Mouse (Mus musculus): ENCODE measurements around the gene Hcn4. TPM values are rescaled to one million over a fixed set of nuclear protein-coding genes. Genes with fewer than 3 reads are reported as not detected.

Gene Hcn4
- polyA plus RNA-seq (2016; fragmentation: Nextera tagmentation; extraction: Ambion mirVana), result 2.3 and 2.5 TPM in 2 replicates

DNA sequence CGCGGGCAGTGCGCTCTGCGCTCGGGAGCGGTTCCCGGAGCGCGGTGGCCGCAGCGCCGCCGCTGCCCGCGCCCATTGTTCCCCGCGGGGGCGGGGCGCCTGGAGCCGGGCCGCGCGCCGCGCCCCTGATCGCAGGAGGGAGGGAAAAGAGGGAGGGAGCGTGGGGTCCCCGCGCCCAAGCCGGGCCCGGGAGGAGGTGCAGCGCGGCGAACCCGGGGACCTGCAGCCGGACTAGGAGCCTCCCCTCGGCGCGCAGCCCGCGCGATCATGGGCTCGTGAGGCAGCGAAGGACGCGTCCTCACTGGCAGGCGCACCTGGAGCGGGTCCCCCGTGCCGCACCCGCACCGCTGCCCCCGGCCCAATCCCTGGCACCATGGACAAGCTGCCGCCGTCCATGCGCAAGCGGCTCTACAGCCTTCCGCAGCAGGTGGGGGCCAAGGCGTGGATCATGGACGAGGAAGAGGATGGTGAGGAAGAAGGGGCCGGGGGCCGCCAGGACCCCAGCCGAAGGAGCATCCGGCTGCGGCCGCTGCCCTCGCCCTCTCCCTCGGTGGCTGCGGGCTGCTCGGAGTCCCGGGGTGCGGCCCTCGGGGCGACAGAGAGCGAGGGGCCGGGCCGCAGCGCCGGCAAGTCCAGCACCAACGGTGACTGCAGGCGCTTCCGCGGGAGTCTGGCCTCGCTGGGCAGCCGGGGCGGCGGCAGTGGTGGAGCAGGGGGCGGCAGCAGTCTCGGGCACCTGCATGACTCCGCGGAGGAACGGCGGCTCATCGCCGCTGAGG lies at the start of gene Hcn4:
Gene Hcn4 (plus strand): TSS at position 274 of the 779 bp plus-strand sequence.
- peaks cover 35% of the 10 kb centered on the region for H3K27me3 ChIP-seq (replicated peaks)
- peak within 1 kb of the TSS; percentile 98 for H3K4me2 ChIP-seq
- peak; percentile 15; the same call in 1 of the 2 replicates for ATAC-seq (ENCODE audit: insufficient number of reproducible peaks, low FRiP score)
- WGBS, result 1% methylated on average over 94 of the region's 95 CpGs
- peak within 1 kb of the TSS; percentile 89 for H3K9ac ChIP-seq
- H3K36me3 ChIP-seq, result no peaks in the 10 kb centered on the region
- peaks cover 49% of the 10 kb centered on the region for H3K4me1 ChIP-seq (replicated peaks)
- H3K27ac ChIP-seq (ENCODE audit: poor library complexity, severe bottlenecking), result peak within 1 kb of the TSS; percentile 87
- peak within 1 kb of the TSS; percentile 90 for H3K4me3 ChIP-seq
- no peaks in the 10 kb centered on the region for H3K9me3 ChIP-seq (replicated peaks)

DNA sequence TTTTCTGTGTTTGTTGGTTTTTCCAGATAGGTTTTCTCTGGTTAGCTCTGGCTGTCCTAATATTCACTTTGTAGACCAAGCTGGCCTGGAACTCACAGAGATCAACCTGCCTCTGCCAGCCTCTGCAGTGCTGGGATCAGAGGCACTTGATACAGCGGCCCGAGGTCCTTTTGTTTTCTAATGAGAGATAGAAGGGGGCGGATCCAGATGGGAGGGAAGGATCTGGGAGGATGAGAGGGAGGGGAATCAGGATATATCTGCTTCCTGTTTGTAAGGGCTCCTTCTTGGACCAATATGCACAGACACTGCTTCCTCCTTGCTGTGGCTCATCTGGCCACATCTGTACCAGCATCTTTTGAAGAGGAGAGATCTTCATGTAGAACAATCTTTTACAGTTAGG lies 48.5 kb upstream of the Hcn4 start:
- H3K9me3 ChIP-seq (replicated peaks), result no peaks in the 10 kb centered on the region
- H3K36me3 ChIP-seq, result no peaks in the 10 kb centered on the region
- H3K4me2 ChIP-seq, result no peak overlapping the region
- H3K4me1 ChIP-seq (replicated peaks), result peaks cover 6% of the 10 kb centered on the region; the same call in 1 of the 2 replicates
- H3K27me3 ChIP-seq (replicated peaks), result no peaks in the 10 kb centered on the region
- H3K9ac ChIP-seq, result no peak overlapping the region
- no peak overlapping the region for H3K4me3 ChIP-seq
- no peak overlapping the region for H3K27ac ChIP-seq (ENCODE audit: poor library complexity, severe bottlenecking)
- ATAC-seq (ENCODE audit: insufficient number of reproducible peaks, low FRiP score), result no peak
- WGBS, result 48% methylated on average over 3 of the region's 3 CpGs

DNA sequence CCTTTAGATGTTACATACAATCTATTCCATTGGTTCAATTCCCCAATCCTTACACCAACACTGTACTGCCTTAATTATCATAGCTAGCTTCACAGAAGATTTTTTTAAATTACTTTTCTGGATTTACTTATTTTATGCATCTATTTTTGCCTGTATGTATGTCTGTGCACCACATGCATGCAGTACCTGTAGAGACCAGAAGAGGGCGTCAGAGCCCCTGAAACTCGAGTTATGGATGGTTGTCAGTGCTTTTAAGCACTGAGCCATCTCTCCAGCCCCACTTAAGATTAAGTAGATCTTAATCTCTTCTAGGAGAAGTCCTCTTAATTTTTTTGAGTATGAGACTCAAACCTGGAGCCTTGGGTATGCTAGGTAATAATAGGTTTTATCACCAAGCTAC lies 47.8 kb upstream of the Hcn4 start:
- Histone ChIP-seq H3K36me3 (no peaks in the 10 kb centered on the region), H3K4me1 (replicated peaks) (no peaks in the 10 kb centered on the region), H3K9ac (no peak overlapping the region), H3K4me2 (no peak overlapping the region), H3K4me3 (no peak overlapping the region), H3K27ac (ENCODE audit: poor library complexity, severe bottlenecking) (no peak overlapping the region), H3K9me3 (replicated peaks) (no peaks in the 10 kb centered on the region), H3K27me3 (replicated peaks) (no peaks in the 10 kb centered on the region)
- ATAC-seq (ENCODE audit: insufficient number of reproducible peaks, low FRiP score), result no peak
- WGBS, result 21% methylated on average over 2 of the region's 2 CpGs

DNA sequence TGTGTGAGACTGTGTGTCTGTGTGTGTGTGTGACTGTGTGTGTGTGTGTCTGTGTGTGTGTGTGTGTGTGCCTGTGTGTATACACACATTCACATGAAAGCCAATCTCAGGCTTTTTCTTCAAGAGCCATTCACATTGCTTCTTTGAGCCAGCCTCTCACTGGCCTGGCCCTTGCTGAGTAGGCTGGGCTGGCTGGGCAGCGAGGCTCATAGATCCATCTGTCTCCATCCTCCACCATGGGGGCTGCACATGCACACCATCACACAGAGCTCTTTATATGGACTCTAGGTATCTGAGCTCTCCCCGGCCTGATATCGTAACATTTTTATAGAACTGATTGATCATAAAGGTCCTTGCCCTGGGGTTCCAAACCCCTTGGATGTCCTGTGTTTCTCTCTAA lies 33.7 kb upstream of the Hcn4 start:
- Histone ChIP-seq H3K4me1 (replicated peaks) (no peaks in the 10 kb centered on the region), H3K9ac (no peak overlapping the region), H3K4me3 (no peak overlapping the region), H3K27ac (ENCODE audit: poor library complexity, severe bottlenecking) (no peak overlapping the region), H3K27me3 (replicated peaks) (no peaks in the 10 kb centered on the region), H3K9me3 (replicated peaks) (0 out of 2 replicates have a peak, but pooled peaks cover 2% of the 10 kb centered on the region), H3K36me3 (no peaks in the 10 kb centered on the region), H3K4me2 (no peak overlapping the region)
- ATAC-seq (ENCODE audit: insufficient number of reproducible peaks, low FRiP score), result no peak
- WGBS, result 89% methylated on average over 3 of the region's 3 CpGs

DNA sequence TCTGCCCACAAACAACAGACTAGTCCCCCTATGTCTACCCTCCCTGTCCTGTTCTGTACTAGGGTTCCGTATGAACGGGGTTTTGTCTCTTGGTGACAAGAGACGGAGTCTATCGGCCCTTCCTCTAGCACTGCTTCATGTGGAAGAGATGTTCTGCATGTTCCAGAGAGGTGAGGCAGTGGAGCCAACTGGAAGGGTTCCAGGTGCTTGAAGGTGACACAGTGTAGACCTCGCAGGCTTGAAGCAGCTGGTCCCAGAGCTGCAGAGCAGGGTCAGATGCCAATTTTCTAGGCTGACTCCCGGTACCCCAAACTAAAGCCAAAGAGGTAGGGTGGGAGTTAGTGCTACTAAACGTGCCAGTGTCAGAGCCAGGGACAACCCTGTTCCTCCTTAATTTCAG lies 25.1 kb upstream of the Hcn4 start:
- ATAC-seq (ENCODE audit: insufficient number of reproducible peaks, low FRiP score), result no peak
- peaks cover 29% of the 10 kb centered on the region for H3K4me1 ChIP-seq (replicated peaks)

DNA sequence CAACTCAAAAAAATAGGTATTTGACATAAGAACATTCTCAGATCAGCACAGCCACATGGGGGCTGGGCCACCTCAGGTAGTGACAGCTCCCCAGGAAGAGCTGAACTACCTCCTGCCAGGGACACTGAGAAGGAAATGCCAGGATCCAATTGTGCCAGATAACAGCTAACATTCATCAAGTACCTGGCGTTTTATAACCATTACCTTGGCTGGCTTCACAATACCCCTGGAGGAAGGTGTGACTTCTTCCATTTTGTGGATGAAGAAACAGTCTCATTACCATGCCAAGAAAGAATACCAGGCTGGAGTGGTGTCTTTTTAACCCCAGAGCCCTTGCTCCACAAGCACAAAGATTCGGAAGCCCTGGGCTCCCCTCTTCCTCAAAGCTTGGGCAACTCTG lies 21.8 kb upstream of the Hcn4 start:
- no peak overlapping the region for H3K27ac ChIP-seq (ENCODE audit: poor library complexity, severe bottlenecking)
- no peak overlapping the region for H3K9ac ChIP-seq
- 54% methylated on average over 2 of the region's 2 CpGs for WGBS
- no peak overlapping the region for H3K4me3 ChIP-seq
- ATAC-seq (ENCODE audit: insufficient number of reproducible peaks, low FRiP score), result no peak
- no peaks in the 10 kb centered on the region for H3K9me3 ChIP-seq (replicated peaks)
- no peaks in the 10 kb centered on the region for H3K36me3 ChIP-seq
- peaks cover 4% of the 10 kb centered on the region; the same call in 1 of the 2 replicates for H3K27me3 ChIP-seq (replicated peaks)
- no peak overlapping the region for H3K4me2 ChIP-seq
- peaks cover 54% of the 10 kb centered on the region for H3K4me1 ChIP-seq (replicated peaks)

More for the DNA sequence above, 25.1 kb upstream of the Hcn4 start:
- Histone ChIP-seq H3K9ac (no peak overlapping the region), H3K4me3 (no peak overlapping the region), H3K36me3 (no peaks in the 10 kb centered on the region), H3K9me3 (replicated peaks) (no peaks in the 10 kb centered on the region), H3K27ac (ENCODE audit: poor library complexity, severe bottlenecking) (no peak overlapping the region), H3K27me3 (replicated peaks) (peaks cover 4% of the 10 kb centered on the region; the same call in 1 of the 2 replicates), H3K4me2 (no peak overlapping the region)
- 73% methylated on average over 7 of the region's 7 CpGs for WGBS

DNA sequence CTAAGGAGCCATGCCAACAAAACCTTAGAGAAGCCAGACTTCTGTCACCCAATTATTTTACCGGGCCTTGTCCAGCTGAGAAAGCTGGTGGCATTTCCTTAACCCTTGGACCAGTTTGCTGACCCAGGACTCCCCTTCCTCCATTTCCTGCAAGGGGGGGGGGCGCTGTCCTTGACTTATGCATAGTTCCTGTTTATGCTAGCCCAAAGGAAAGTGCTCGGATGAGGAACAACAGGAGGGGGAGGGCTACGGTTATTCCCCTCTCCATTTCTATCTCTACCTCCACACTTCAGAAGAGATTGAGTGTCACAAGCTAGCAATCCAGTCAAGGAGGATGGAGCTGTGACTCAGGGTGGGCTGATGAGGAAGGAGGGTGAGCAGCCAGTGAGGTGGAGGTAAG lies 20.9 kb upstream of the Hcn4 start:
- H3K27ac ChIP-seq (ENCODE audit: poor library complexity, severe bottlenecking), result 0 out of 2 replicates have a peak overlapping the region, but pooled peaks have one; percentile 2
- H3K9ac ChIP-seq, result no peak overlapping the region
- H3K9me3 ChIP-seq (replicated peaks), result no peaks in the 10 kb centered on the region
- no peaks in the 10 kb centered on the region for H3K36me3 ChIP-seq
- 15% methylated on average over 4 of the region's 4 CpGs for WGBS
- H3K4me2 ChIP-seq, result no peak overlapping the region
- H3K4me3 ChIP-seq, result no peak overlapping the region
- peaks cover 4% of the 10 kb centered on the region; the same call in 1 of the 2 replicates for H3K27me3 ChIP-seq (replicated peaks)
- peaks cover 60% of the 10 kb centered on the region for H3K4me1 ChIP-seq (replicated peaks)
- ATAC-seq (ENCODE audit: insufficient number of reproducible peaks, low FRiP score), result no peak

DNA sequence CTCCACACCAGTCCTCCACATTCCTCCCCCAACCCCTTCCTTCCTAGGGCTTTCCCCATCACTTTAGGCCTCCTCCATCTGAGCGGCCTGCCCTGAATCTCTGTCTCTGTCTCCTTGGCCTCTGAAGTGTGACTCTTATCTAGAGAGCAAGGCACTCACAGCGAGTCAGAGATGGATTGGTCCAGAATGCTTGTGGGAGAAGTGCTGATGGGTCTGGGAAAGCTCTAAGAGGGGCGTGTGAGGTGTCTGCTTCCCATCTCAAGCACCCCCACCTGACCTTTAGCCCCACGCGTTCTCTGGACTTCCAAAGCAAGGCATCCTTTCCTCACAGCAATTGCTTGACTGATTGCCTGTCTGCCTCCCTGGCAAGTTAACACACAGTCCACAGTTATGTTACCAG lies 20.4 kb upstream of the Hcn4 start:
- Histone ChIP-seq H3K9me3 (replicated peaks) (no peaks in the 10 kb centered on the region), H3K27me3 (replicated peaks) (peaks cover 4% of the 10 kb centered on the region; the same call in 1 of the 2 replicates), H3K9ac (no peak overlapping the region), H3K4me3 (no peak overlapping the region), H3K4me2 (no peak overlapping the region), H3K4me1 (replicated peaks) (peaks cover 65% of the 10 kb centered on the region), H3K36me3 (no peaks in the 10 kb centered on the region), H3K27ac (ENCODE audit: poor library complexity, severe bottlenecking) (peak overlapping the region; percentile 66)
- 8% methylated on average over 5 of the region's 5 CpGs for WGBS
- ATAC-seq (ENCODE audit: insufficient number of reproducible peaks, low FRiP score), result peak; percentile 51; the same call in 1 of the 2 replicates

DNA sequence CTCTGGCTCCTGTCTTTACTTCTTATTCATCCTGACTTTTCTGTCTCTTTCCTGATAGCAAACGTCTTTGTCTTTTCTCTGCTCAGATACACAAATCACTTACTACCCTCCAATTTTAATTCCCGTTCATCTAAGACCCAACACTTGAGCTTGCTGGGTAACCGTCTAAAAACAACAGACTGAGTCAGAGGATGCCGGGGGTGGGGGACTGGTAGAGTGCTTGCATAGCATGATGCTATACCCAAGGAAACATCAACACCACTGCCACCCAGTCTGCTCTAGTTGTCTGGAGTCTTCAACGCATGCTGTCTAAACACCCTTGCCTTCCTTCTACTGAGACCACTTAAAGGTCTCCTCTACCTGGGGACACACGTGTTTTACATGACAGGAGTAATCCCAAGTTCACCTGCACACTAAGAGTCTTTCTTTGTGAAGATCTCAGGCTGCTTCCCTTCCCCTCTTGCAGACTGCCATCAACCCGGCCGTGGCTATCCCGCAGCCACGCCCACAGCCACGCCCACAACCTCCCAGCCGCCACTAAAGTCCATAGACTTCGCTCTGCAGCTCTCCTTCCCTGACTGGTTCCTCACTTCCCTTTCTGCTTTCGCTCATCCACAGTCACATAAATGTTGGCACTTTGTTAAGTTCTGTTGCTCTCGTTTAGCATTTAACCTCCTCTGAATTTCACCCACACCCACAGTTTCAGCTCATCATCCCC lies 17.5 kb upstream of the Hcn4 start:
- Histone ChIP-seq H3K4me2 (peak overlapping the region; percentile 61), H3K9me3 (replicated peaks) (no peaks in the 10 kb centered on the region), H3K27me3 (replicated peaks) (no peaks in the 10 kb centered on the region), H3K4me1 (replicated peaks) (peaks cover 83% of the 10 kb centered on the region), H3K4me3 (peak overlapping the region; percentile 12), H3K27ac (ENCODE audit: poor library complexity, severe bottlenecking) (peak overlapping the region; percentile 32; the same call in 1 of the 2 replicates), H3K9ac (no peak overlapping the region), H3K36me3 (no peaks in the 10 kb centered on the region)
- 7% methylated on average over 15 of the region's 15 CpGs for WGBS
- peak; percentile 36; the same call in 1 of the 2 replicates for ATAC-seq (ENCODE audit: insufficient number of reproducible peaks, low FRiP score)

DNA sequence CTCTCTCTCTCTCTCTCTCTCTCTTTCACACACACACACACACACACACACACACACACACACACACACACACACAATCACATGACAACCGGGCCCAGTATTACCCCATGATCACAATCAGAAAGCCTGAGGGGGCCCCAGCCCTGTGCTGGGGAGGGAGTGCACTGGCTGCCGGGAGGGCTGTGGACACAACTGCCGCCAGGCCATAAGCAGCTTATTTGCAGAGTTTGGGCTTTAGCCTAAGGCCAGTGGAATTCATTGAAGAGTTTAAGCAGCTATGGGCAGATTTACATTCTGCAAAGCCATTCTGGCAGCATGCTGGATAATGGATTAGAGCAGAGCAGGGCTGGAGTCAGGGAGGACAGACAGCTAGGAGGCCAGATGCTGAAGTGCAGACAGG lies 12.0 kb upstream of the Hcn4 start:
- ATAC-seq (ENCODE audit: insufficient number of reproducible peaks, low FRiP score), result no peak
- Histone ChIP-seq H3K27ac (ENCODE audit: poor library complexity, severe bottlenecking) (peak overlapping the region; percentile 0; the same call in 1 of the 2 replicates), H3K9ac (no peak overlapping the region), H3K9me3 (replicated peaks) (no peaks in the 10 kb centered on the region), H3K4me1 (replicated peaks) (peaks cover 81% of the 10 kb centered on the region), H3K27me3 (replicated peaks) (no peaks in the 10 kb centered on the region), H3K4me2 (no peak overlapping the region), H3K36me3 (no peaks in the 10 kb centered on the region), H3K4me3 (no peak overlapping the region)
- WGBS, result 40% methylated on average over 3 of the region's 3 CpGs

Measured in heart, embryonic 12.5 days (tissue).